Mouse (Mus musculus): ENCODE results near the gene Med12l.

DNA sequence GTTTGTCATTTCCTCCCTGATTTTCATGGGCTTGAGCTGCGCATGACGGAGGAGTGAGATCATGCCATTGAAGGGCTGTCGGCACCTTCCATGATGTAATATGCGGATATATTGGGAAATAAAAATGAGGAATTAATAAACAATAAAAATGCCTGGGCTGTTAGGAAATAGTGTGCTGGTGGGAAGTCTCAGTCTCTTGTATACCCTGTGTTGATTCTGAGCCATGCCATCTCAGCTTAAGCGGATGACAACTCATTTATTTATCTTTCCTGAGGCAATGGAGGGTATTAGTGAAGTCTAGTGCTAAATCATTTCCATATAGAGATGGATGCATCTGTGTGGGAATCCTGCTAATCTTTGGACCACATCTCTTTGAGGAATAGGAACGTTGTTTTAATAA lies 242.4 kb downstream of the Med12l start:
- TF ChIP-seq EP300 (IDR thresholded peaks at IDR 0.05; ENCODE audit: insufficient read depth, low read depth, low read length) (no peak), CTCF (IDR thresholded peaks at IDR 0.05; ENCODE audit: low read depth, low read length) (no peak), POLR2A (IDR thresholded peaks at IDR 0.05; ENCODE audit: insufficient read depth, low read length) (no peak)
